Comparison of ENCODE assay signal across 10 mouse cellular contexts in genomic region chr17:86909733-86910495, GRCm38 (mm10). TPM values are rescaled to one million over a fixed set of nuclear protein-coding genes. Genes with fewer than 3 reads are reported as not detected.
DNase-seq lines count a peak whose midpoint lies in the region.
"Had no signal": no experiment of that assay in that cellular context is flagged by ENCODE, and none has a peak within 500 bp of the region (broad histone marks: within the 10 kb centered on the region; RNA-seq: fewer than 3 reads in every experiment).

No protein-coding gene starts in this region.

- DNase-seq in adrenal gland, postnatal 10 days: peak; percentile 39
- no peak for DNase-seq in adrenal gland, adult 2 months
- DNase-seq in kidney, postnatal 10 days: peak; percentile 67
- DNase-seq in kidney, adult 9 months: no peak
- DNase-seq in cerebellum, postnatal 10 days: peak; percentile 82 to 83
- DNase-seq in layer of hippocampus, adult 9-11 months: peak; percentile 43
- peak; percentile 28 for DNase-seq in right cerebral cortex, postnatal 25 days
- no peak for DNase-seq in gastrocnemius, postnatal 25 days

RNA-seq across cellular contexts. Expression of gene Tmem247, which starts 7.2 kb away (rescaled TPM):
- total RNA-seq in adrenal gland, postnatal 10 days (2021): not detected
- not detected for total RNA-seq in adrenal gland, adult 2 months (2021)
- not detected in 2 replicates for polyA plus RNA-seq in adrenal gland, adult 2 months (2012; rRNA removed)
- not detected for total RNA-seq in gastrocnemius, postnatal 25 days (2021)
- polyA plus RNA-seq: erythroblast, embryonic 14.5 days; limb, embryonic 13.5 days had no signal

RNA-seq across cellular contexts. Expression of gene Atp6v1e2, which starts 37.8 kb away (rescaled TPM):
- total RNA-seq in adrenal gland, postnatal 10 days (2021): not detected
- not detected for total RNA-seq in adrenal gland, adult 2 months (2021)
- not detected in 2 replicates for polyA plus RNA-seq in adrenal gland, adult 2 months (2012; rRNA removed)
- total RNA-seq in gastrocnemius, postnatal 25 days (2021): not detected
- polyA plus RNA-seq: erythroblast, embryonic 14.5 days; limb, embryonic 13.5 days had no signal

RNA-seq across cellular contexts. Expression of gene Rhoq, which starts 53.0 kb away (rescaled TPM):
- total RNA-seq in adrenal gland, postnatal 10 days (2021): 100 to 1,000 TPM in 1 of 2 experiments, 10 to 100 TPM in 1; 92.3 to 100 TPM
- total RNA-seq in adrenal gland, adult 2 months (2021): 100 to 1,000 TPM; 100 to 101 TPM
- 34.9 and 42.3 TPM in 2 replicates for polyA plus RNA-seq in adrenal gland, adult 2 months (2012; rRNA removed)
- total RNA-seq in gastrocnemius, postnatal 25 days (2021): 100 to 1,000 TPM; 197 to 201 TPM

Comparison
In these comparisons a context has a peak if more than half of its experiments do, and no peak if none do; other contexts are left out.
1. DNase-seq: peak in adrenal gland, postnatal 10 days (single experiment), kidney, postnatal 10 days (single experiment), cerebellum, postnatal 10 days (2 of 2), layer of hippocampus, adult 9-11 months (single experiment) and right cerebral cortex, postnatal 25 days (single experiment); none in adrenal gland, adult 2 months (single experiment), kidney, adult 9 months (single experiment) and gastrocnemius, postnatal 25 days (single experiment).